Mouse (Mus musculus) lung, adult 2 months (tissue): ENCODE results near the gene Nme9.

Experiments used
- CTCF ChIP-seq: fragments of 200-500 bp; IDR thresholded peaks from 2 replicates; pipeline ENCODE4 v1.5.1; 2011; ENCODE audit warnings: mild to moderate bottlenecking, low read length, control low read depth; ENCODE audit not compliant: insufficient read depth
- POLR2A ChIP-seq: fragments of 200-500 bp; IDR thresholded peaks from 2 replicates; pipeline ENCODE4 v1.6.1; 2011; ENCODE audit warnings: low read depth, mild to moderate bottlenecking, control low read depth, low read length, borderline replicate concordance; ENCODE audit errors: extremely low read depth

GRCm38 (mm10) chr9:99425262-99425661 is 26.0 kb upstream of the Nme9 start:
- TF ChIP-seq POLR2A (no peak), CTCF (no peak)
